Mouse (Mus musculus): ENCODE measurements around the gene Nkd2.

DNA sequence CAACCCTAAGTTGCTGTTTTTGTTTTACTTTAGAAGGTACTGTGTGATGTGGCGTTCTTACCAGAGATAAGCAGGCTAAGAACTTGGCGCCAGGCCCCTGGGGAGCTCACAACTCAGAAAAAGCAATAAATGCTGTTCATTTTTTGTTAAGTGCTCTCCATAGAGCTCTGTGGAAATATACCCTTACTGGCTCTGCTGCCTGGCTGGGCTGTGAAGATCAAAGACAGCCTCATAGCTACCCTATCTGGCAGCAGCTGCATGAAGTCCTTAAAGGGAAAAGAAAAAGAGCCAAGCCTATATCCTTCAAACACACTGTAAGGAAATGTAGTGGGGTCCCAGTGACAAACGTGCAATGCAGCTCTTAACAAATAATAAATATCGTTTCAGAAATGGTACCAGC lies 11.6 kb downstream of the Nkd2 start:
- TF ChIP-seq POLR2A (IDR thresholded peaks at IDR 0.05; ENCODE audit: extremely low read depth, insufficient read depth, low read length): no peak
- TF ChIP-seq CTCF (IDR thresholded peaks at IDR 0.05; ENCODE audit: extremely low read depth, insufficient read depth, low read length): no peak
